Mouse (Mus musculus): Measurements from ENCODE around the gene Ugt1a9. TPM values are rescaled to one million over a fixed set of nuclear protein-coding genes. Genes with fewer than 3 reads are reported as not detected.

Gene Ugt1a9
- polyA plus RNA-seq, 1 experiment from 2014 or later: not detected

GRCm38 (mm10) chr1:88237311-88237710 lies 166.7 kb downstream of the Ugt1a9 start:
- Histone ChIP-seq H3K27ac (replicated peaks; ENCODE audit: low read depth, low read length) (no peak overlapping the region), H3K27me3 (ENCODE audit: control insufficient read depth, insufficient read depth, low read length) (no peaks in the 10 kb centered on the region), H3K9me3 (replicated peaks; ENCODE audit: control insufficient read depth, low read length) (peaks cover 89% of the 10 kb centered on the region), H3K4me1 (ENCODE audit: control insufficient read depth, insufficient read depth, low read length) (no peaks in the 10 kb centered on the region), H3K4me2 (ENCODE audit: low read depth, low read length) (no peak overlapping the region), H3K36me3 (replicated peaks; ENCODE audit: control insufficient read depth, insufficient read depth, low read depth, low read length) (no peaks in the 10 kb centered on the region), H3K4me3 (ENCODE audit: low read depth, low read length) (no peak overlapping the region), H3K9ac (replicated peaks; ENCODE audit: low read length) (no peak overlapping the region)
- ATAC-seq (replicated peaks; ENCODE audit: insufficient number of reproducible peaks, low FRiP score, low TSS enrichment, low read depth) (no peak), DNase-seq (ENCODE audit: low spot score) (no peak)
- 81% methylated on average over 5 of the region's 5 CpGs for WGBS

GRCm38 (mm10) chr1:88238771-88239170 lies 168.2 kb downstream of the Ugt1a9 start:
- Histone ChIP-seq H3K9me3 (replicated peaks; ENCODE audit: control insufficient read depth, low read length) (peaks cover 88% of the 10 kb centered on the region), H3K27me3 (ENCODE audit: control insufficient read depth, insufficient read depth, low read length) (no peaks in the 10 kb centered on the region), H3K36me3 (replicated peaks; ENCODE audit: control insufficient read depth, insufficient read depth, low read depth, low read length) (no peaks in the 10 kb centered on the region), H3K4me2 (ENCODE audit: low read depth, low read length) (no peak overlapping the region), H3K9ac (replicated peaks; ENCODE audit: low read length) (no peak overlapping the region), H3K4me3 (ENCODE audit: low read depth, low read length) (no peak overlapping the region), H3K27ac (replicated peaks; ENCODE audit: low read depth, low read length) (no peak overlapping the region), H3K4me1 (ENCODE audit: control insufficient read depth, insufficient read depth, low read length) (no peaks in the 10 kb centered on the region)
- DNase-seq (ENCODE audit: low spot score): no peak
- 79% methylated on average over 6 of the region's 6 CpGs for WGBS
- peak; percentile 12; the same call in 1 of the 2 replicates for ATAC-seq (replicated peaks; ENCODE audit: insufficient number of reproducible peaks, low FRiP score, low TSS enrichment, low read depth)

GRCm38 (mm10) chr1:88240072-88240471 lies 169.5 kb downstream of the Ugt1a9 start:
- H3K36me3 ChIP-seq (replicated peaks; ENCODE audit: control insufficient read depth, insufficient read depth, low read depth, low read length): no peaks in the 10 kb centered on the region
- ATAC-seq (replicated peaks; ENCODE audit: insufficient number of reproducible peaks, low FRiP score, low TSS enrichment, low read depth): no peak
- DNase-seq (ENCODE audit: low spot score): no peak
- no peaks in the 10 kb centered on the region for H3K4me1 ChIP-seq (ENCODE audit: control insufficient read depth, insufficient read depth, low read length)
- 77% methylated on average over 5 of the region's 5 CpGs for WGBS
- H3K27ac ChIP-seq (replicated peaks; ENCODE audit: low read depth, low read length): no peak overlapping the region
- no peak overlapping the region for H3K4me3 ChIP-seq (ENCODE audit: low read depth, low read length)
- H3K27me3 ChIP-seq (ENCODE audit: control insufficient read depth, insufficient read depth, low read length): no peaks in the 10 kb centered on the region
- no peak overlapping the region for H3K4me2 ChIP-seq (ENCODE audit: low read depth, low read length)
- H3K9me3 ChIP-seq (replicated peaks; ENCODE audit: control insufficient read depth, low read length): peaks cover 88% of the 10 kb centered on the region
- H3K9ac ChIP-seq (replicated peaks; ENCODE audit: low read length): no peak overlapping the region

- Histone ChIP-seq H3K9me3 (replicated peaks; ENCODE audit: control insufficient read depth, low read length) (peaks cover 88% of the 10 kb centered on the region), H3K4me3 (ENCODE audit: low read depth, low read length) (no peak overlapping the region), H3K36me3 (replicated peaks; ENCODE audit: control insufficient read depth, insufficient read depth, low read depth, low read length) (no peaks in the 10 kb centered on the region), H3K4me1 (ENCODE audit: control insufficient read depth, insufficient read depth, low read length) (no peaks in the 10 kb centered on the region), H3K27me3 (ENCODE audit: control insufficient read depth, insufficient read depth, low read length) (no peaks in the 10 kb centered on the region), H3K9ac (replicated peaks; ENCODE audit: low read length) (no peak overlapping the region), H3K4me2 (ENCODE audit: low read depth, low read length) (no peak overlapping the region), H3K27ac (replicated peaks; ENCODE audit: low read depth, low read length) (no peak overlapping the region)
- ATAC-seq (replicated peaks; ENCODE audit: insufficient number of reproducible peaks, low FRiP score, low TSS enrichment, low read depth) (0 out of 2 replicates have a peak, but pooled peaks have one; percentile 3), DNase-seq (ENCODE audit: low spot score) (no peak)
- WGBS: 71% methylated on average over 4 of the region's 4 CpGs
These were observed 170.0 kb downstream of the Ugt1a9 start for GRCm38 (mm10) chr1:88240579-88240978.

- H3K36me3 ChIP-seq (replicated peaks; ENCODE audit: control insufficient read depth, insufficient read depth, low read depth, low read length): no peaks in the 10 kb centered on the region
- no peak overlapping the region for H3K4me2 ChIP-seq (ENCODE audit: low read depth, low read length)
- ATAC-seq (replicated peaks; ENCODE audit: insufficient number of reproducible peaks, low FRiP score, low TSS enrichment, low read depth) (no peak), DNase-seq (ENCODE audit: low spot score) (no peak)
- no peaks in the 10 kb centered on the region for H3K27me3 ChIP-seq (ENCODE audit: control insufficient read depth, insufficient read depth, low read length)
- H3K4me1 ChIP-seq (ENCODE audit: control insufficient read depth, insufficient read depth, low read length): no peaks in the 10 kb centered on the region
- no peak overlapping the region for H3K4me3 ChIP-seq (ENCODE audit: low read depth, low read length)
- no peak overlapping the region for H3K27ac ChIP-seq (replicated peaks; ENCODE audit: low read depth, low read length)
- H3K9ac ChIP-seq (replicated peaks; ENCODE audit: low read length): no peak overlapping the region
- 68% methylated on average over 5 of the region's 5 CpGs for WGBS
- peaks cover 92% of the 10 kb centered on the region for H3K9me3 ChIP-seq (replicated peaks; ENCODE audit: control insufficient read depth, low read length)
These were observed 173.3 kb downstream of the Ugt1a9 start for GRCm38 (mm10) chr1:88243861-88244260.

GRCm38 (mm10) chr1:88245881-88246280 lies 175.3 kb downstream of the Ugt1a9 start:
- WGBS: 76% methylated on average over 6 of the region's 6 CpGs
- H3K27me3 ChIP-seq (ENCODE audit: control insufficient read depth, insufficient read depth, low read length): no peaks in the 10 kb centered on the region
- H3K27ac ChIP-seq (replicated peaks; ENCODE audit: low read depth, low read length): no peak overlapping the region
- no peak overlapping the region for H3K4me2 ChIP-seq (ENCODE audit: low read depth, low read length)
- no peaks in the 10 kb centered on the region for H3K4me1 ChIP-seq (ENCODE audit: control insufficient read depth, insufficient read depth, low read length)
- no peak overlapping the region for H3K4me3 ChIP-seq (ENCODE audit: low read depth, low read length)
- H3K36me3 ChIP-seq (replicated peaks; ENCODE audit: control insufficient read depth, insufficient read depth, low read depth, low read length): no peaks in the 10 kb centered on the region
- H3K9me3 ChIP-seq (replicated peaks; ENCODE audit: control insufficient read depth, low read length): peaks cover 92% of the 10 kb centered on the region
- DNase-seq (ENCODE audit: low spot score) (no peak), ATAC-seq (replicated peaks; ENCODE audit: insufficient number of reproducible peaks, low FRiP score, low TSS enrichment, low read depth) (no peak)
- H3K9ac ChIP-seq (replicated peaks; ENCODE audit: low read length): no peak overlapping the region

- H3K4me2 ChIP-seq (ENCODE audit: low read depth, low read length): no peak overlapping the region
- DNase-seq (ENCODE audit: low spot score) (no peak), ATAC-seq (replicated peaks; ENCODE audit: insufficient number of reproducible peaks, low FRiP score, low TSS enrichment, low read depth) (no peak)
- H3K36me3 ChIP-seq (replicated peaks; ENCODE audit: control insufficient read depth, insufficient read depth, low read depth, low read length): no peaks in the 10 kb centered on the region
- 47% methylated on average over 6 of the region's 6 CpGs for WGBS
- no peaks in the 10 kb centered on the region for H3K4me1 ChIP-seq (ENCODE audit: control insufficient read depth, insufficient read depth, low read length)
- no peak overlapping the region for H3K27ac ChIP-seq (replicated peaks; ENCODE audit: low read depth, low read length)
- no peaks in the 10 kb centered on the region for H3K27me3 ChIP-seq (ENCODE audit: control insufficient read depth, insufficient read depth, low read length)
- H3K4me3 ChIP-seq (ENCODE audit: low read depth, low read length): no peak overlapping the region
- H3K9ac ChIP-seq (replicated peaks; ENCODE audit: low read length): no peak overlapping the region
- peaks cover 92% of the 10 kb centered on the region for H3K9me3 ChIP-seq (replicated peaks; ENCODE audit: control insufficient read depth, low read length)
These were observed 175.8 kb downstream of the Ugt1a9 start for GRCm38 (mm10) chr1:88246386-88246785.

- Histone ChIP-seq H3K4me3 (ENCODE audit: low read depth, low read length) (no peak overlapping the region), H3K4me2 (ENCODE audit: low read depth, low read length) (no peak overlapping the region), H3K27me3 (ENCODE audit: control insufficient read depth, insufficient read depth, low read length) (no peaks in the 10 kb centered on the region), H3K4me1 (ENCODE audit: control insufficient read depth, insufficient read depth, low read length) (no peaks in the 10 kb centered on the region), H3K27ac (replicated peaks; ENCODE audit: low read depth, low read length) (no peak overlapping the region), H3K9ac (replicated peaks; ENCODE audit: low read length) (no peak overlapping the region), H3K36me3 (replicated peaks; ENCODE audit: control insufficient read depth, insufficient read depth, low read depth, low read length) (no peaks in the 10 kb centered on the region), H3K9me3 (replicated peaks; ENCODE audit: control insufficient read depth, low read length) (peaks cover 94% of the 10 kb centered on the region)
- DNase-seq (ENCODE audit: low spot score) (no peak), ATAC-seq (replicated peaks; ENCODE audit: insufficient number of reproducible peaks, low FRiP score, low TSS enrichment, low read depth) (no peak)
- 56% methylated on average over 2 of the region's 2 CpGs for WGBS
These were observed 177.1 kb downstream of the Ugt1a9 start for GRCm38 (mm10) chr1:88247660-88248059.

Measured in embryonic facial prominence, embryonic 11.5 days (tissue).